Mouse (Mus musculus) hindbrain, embryonic 15.5 days (tissue): ENCODE measurements around the gene Prkaa1. TPM values are rescaled to one million over a fixed set of nuclear protein-coding genes. Genes with fewer than 3 reads are reported as not detected.
"Not testable (repeated sequence)": the region's sequence is repeated elsewhere in the genome, so short reads cannot be mapped to it uniquely, and the experiment has no call there.

Experiments
- ATAC-seq: fragments of 200-750 bp; cut with Nextera tagmentation; 2 replicates; pipeline ENCODE4 v1.8.0; 2017; ENCODE audit warnings: low read depth, moderate number of reproducible peaks, moderate TSS enrichment; ENCODE audit not compliant: low FRiP score
- H3K27ac ChIP-seq: fragments of 300-500 bp; sonication (generic); replicated peaks from 2 replicates; pipeline ENCODE4 v1.5.1; 2015; ENCODE audit warnings: mild to moderate bottlenecking, inconsistent platforms
- H3K27me3 ChIP-seq: fragments of 300-500 bp; sonication (generic); 2 replicates; pipeline ENCODE4 v1.6.1; 2015; ENCODE audit warnings: control low read depth, inconsistent platforms
- H3K36me3 ChIP-seq: fragments of 300-500 bp; sonication (generic); 2 replicates; pipeline ENCODE4 v1.6.1; 2015; ENCODE audit warnings: control low read depth, inconsistent platforms
- H3K4me1 ChIP-seq: fragments of 300-500 bp; sonication (generic); replicated peaks from 2 replicates; pipeline ENCODE4 v1.6.1; 2015; ENCODE audit warnings: control low read depth, inconsistent platforms
- H3K4me2 ChIP-seq: fragments of 300-500 bp; sonication (generic); 2 replicates; pipeline ENCODE4 v1.6.1; 2015; ENCODE audit warnings: moderate library complexity, mild to moderate bottlenecking, inconsistent platforms
- H3K4me3 ChIP-seq: fragments of 300-500 bp; sonication (generic); 2 replicates; pipeline ENCODE4 v1.5.1; 2015; ENCODE audit warnings: mild to moderate bottlenecking, inconsistent platforms
- H3K9ac ChIP-seq: fragments of 300-500 bp; sonication (generic); 2 replicates; pipeline ENCODE4 v1.6.1; 2015; ENCODE audit warnings: inconsistent platforms
- H3K9me3 ChIP-seq: fragments of 300-500 bp; sonication (generic); 2 replicates; pipeline ENCODE4 v1.6.1; 2016; ENCODE audit warnings: control low read depth, inconsistent platforms
- WGBS: fragments of 180-500 bp; shearing (Covaris S2); methylation state at CpG from one replicate; pipeline ENCODE4 v1.1.7; 2015; 5-methylcytosine and 5-hydroxymethylcytosine counted together
- polyA plus RNA-seq: library from polyadenylated mRNA; unstranded; fragments of >200 nt; fragmentation: Nextera tagmentation; extraction: Ambion mirVana; gene quantifications from 2 replicates; pipeline ENCODE4 v1.2.1, GENCODE M21; 2015

Gene Prkaa1
- polyA plus RNA-seq, 1 experiment from 2014 or later: 13.7 TPM

DNA sequence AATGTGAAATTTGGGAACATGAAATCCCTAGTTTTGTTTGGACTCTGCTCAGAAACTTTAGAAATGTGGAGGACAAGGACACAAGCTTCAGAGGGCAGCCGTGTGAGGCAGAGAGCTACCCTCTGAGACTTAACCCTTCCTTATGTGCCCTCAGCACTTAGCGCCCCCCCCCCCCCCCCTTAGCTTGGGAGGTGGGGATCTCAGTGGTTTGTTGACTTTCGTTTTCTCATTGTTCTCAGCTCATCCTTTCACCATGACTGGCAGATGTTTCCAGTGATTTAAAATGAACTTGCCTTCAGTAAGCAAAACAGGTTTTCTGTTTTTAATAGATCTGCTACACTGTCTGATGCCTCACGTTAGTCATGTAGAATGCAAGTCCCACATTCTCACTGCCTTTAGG, 43.5 kb downstream of the Prkaa1 start:
- Histone ChIP-seq H3K4me1 (peaks cover 26% of the 10 kb centered on the region), H3K9me3 (no peaks in the 10 kb centered on the region), H3K36me3 (peaks cover 8% of the 10 kb centered on the region), H3K4me3 (no peak overlapping the region), H3K27me3 (no peaks in the 10 kb centered on the region), H3K9ac (no peak overlapping the region), H3K27ac (no peak overlapping the region), H3K4me2 (peak overlapping the region; percentile 81; the same call in 1 of the 2 replicates)
- WGBS: 65% methylated on average over 4 of the region's 4 CpGs
- ATAC-seq: no peak

DNA sequence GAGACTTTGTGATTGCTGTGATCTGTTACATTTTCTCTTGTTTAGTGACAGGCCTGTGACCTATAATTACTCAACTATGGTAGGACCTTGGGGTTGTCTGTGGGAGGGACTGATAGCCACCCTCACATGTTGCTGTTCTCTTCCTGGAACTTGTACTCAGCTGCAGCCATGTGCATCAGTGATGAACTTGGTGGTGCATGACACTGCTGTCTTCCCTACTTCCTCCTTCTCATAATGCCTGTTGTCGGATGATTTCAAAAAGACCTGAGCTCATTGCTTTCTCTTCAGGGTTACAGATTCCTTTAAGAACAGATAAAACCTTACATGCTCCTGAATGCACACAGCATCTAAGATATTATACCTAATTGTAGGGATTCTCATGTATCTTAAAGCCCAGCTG, 44.4 kb downstream of the Prkaa1 start:
- H3K27ac ChIP-seq: no peak overlapping the region
- peaks cover 8% of the 10 kb centered on the region for H3K36me3 ChIP-seq
- no peaks in the 10 kb centered on the region for H3K27me3 ChIP-seq
- WGBS: 95% methylated on average over 1 of the region's 1 CpGs
- H3K4me2 ChIP-seq: no peak overlapping the region
- ATAC-seq: no peak
- H3K4me3 ChIP-seq: no peak overlapping the region
- H3K9ac ChIP-seq: no peak overlapping the region
- no peaks in the 10 kb centered on the region for H3K9me3 ChIP-seq
- H3K4me1 ChIP-seq: peaks cover 26% of the 10 kb centered on the region

DNA sequence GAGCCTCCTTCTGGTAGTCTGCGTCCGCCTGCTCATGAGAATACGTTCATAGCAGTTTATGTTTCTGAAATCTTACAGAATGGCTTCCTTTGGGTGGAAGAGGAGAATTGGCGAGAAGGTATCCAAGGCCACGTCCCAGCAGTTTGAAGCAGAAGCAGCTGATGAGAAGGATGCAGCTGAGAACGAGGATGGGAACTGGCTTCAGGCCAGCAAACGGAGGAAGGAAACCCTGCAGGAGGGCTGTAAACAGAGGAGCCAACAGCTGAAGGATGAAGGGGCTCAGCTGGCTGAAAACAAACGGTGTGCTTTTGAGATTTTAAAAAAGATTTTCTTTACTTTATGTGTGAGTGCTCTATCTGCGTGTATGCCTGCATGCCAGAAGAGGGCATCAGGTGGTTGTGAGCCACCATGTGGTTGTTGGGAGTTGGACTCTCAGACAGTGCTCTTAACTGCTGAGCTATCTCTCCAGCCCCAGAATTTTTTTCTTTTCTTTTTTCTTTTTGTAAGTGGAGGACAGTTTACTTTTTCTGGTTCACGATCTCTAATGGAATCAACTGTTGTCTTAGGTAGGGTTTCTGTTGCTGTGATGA, 45.9 kb downstream of the Prkaa1 start:
- H3K27me3 ChIP-seq: no peaks in the 10 kb centered on the region
- no peak overlapping the region for H3K9ac ChIP-seq

DNA sequence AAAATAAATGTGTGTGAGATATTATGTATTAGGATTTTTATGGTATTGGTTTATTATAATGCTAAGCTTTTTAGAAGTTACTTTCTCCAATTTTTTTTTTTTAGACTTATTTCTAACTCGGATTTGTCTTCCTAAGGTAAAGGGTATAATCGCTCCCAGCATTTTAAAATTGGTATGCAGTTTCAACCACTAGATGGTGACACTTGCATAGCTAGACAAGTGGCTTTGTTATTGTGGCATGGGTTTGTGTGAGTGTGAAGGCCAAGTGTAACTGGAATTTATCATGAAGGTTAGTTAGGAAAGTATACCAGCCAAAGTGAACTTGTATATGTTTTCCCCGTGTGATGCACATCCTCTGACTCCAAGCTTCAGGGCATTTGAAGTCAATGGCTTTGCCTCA, 50.2 kb downstream of the Prkaa1 start:
- Histone ChIP-seq H3K27me3 (no peaks in the 10 kb centered on the region), H3K4me1 (no peaks in the 10 kb centered on the region), H3K4me3 (no peak overlapping the region), H3K36me3 (peaks cover 8% of the 10 kb centered on the region), H3K4me2 (no peak overlapping the region), H3K9me3 (no peaks in the 10 kb centered on the region), H3K9ac (no peak overlapping the region), H3K27ac (no peak overlapping the region)
- 87% methylated on average over 3 of the region's 3 CpGs for WGBS
- no peak for ATAC-seq

More for the DNA sequence above, 45.9 kb downstream of the Prkaa1 start:
- H3K4me2 ChIP-seq: no peak overlapping the region
- 66% methylated on average over 10 of the region's 10 CpGs for WGBS
- ATAC-seq: no peak
- H3K9me3 ChIP-seq: no peaks in the 10 kb centered on the region
- peaks cover 20% of the 10 kb centered on the region for H3K4me1 ChIP-seq
- peaks cover 8% of the 10 kb centered on the region for H3K36me3 ChIP-seq
- no peak overlapping the region for H3K27ac ChIP-seq
- H3K4me3 ChIP-seq: no peak overlapping the region

DNA sequence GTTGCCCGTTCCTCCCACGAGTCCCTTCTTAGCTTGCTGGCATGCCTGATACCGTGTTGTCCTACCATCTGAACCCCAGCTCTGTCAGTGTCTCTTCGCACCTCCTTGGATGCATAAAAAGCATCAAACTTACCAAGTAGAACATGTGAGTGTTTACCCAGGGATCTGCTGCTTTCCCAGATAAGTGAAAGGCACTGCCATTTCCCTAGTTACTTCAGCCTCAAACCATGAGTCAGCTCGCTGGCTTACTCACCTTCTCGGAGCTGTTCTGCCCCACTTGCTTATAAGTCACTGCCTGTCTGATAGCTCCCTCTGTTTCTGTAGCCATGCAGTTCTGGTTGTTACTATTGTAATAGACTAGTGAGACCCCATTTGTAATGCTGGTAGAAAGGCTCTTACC, 50.8 kb downstream of the Prkaa1 start:
- Histone ChIP-seq H3K27ac (no peak overlapping the region), H3K9me3 (no peaks in the 10 kb centered on the region), H3K4me2 (no peak overlapping the region), H3K4me3 (no peak overlapping the region), H3K9ac (no peak overlapping the region), H3K4me1 (no peaks in the 10 kb centered on the region), H3K36me3 (peaks cover 8% of the 10 kb centered on the region), H3K27me3 (no peaks in the 10 kb centered on the region)
- no peak for ATAC-seq
- WGBS: 92% methylated on average over 6 of the region's 6 CpGs

DNA sequence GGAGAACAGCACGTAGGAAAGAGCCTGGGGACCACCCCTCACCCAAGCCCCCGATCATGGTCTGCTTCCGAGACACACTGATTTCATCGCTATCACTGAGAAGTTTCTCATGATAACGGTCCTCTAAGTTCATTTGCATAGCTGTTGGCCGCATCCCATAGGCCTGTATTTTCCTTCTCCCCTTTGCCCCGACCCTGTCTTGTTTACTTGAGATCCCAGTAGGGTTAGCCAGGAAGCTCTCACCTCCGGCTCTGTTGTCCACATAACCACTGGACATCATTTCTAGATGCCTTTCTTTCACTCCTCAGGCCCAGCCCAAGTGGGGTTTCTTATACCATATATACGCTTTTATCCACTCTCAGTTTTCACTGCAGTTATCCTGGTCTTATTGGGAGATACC, 51.3 kb downstream of the Prkaa1 start:
- Histone ChIP-seq H3K9ac (no peak overlapping the region), H3K36me3 (peaks cover 8% of the 10 kb centered on the region), H3K9me3 (no peaks in the 10 kb centered on the region), H3K4me2 (no peak overlapping the region), H3K27ac (no peak overlapping the region), H3K4me3 (no peak overlapping the region), H3K27me3 (no peaks in the 10 kb centered on the region), H3K4me1 (no peaks in the 10 kb centered on the region)
- WGBS: 89% methylated on average over 9 of the region's 9 CpGs
- no peak for ATAC-seq

DNA sequence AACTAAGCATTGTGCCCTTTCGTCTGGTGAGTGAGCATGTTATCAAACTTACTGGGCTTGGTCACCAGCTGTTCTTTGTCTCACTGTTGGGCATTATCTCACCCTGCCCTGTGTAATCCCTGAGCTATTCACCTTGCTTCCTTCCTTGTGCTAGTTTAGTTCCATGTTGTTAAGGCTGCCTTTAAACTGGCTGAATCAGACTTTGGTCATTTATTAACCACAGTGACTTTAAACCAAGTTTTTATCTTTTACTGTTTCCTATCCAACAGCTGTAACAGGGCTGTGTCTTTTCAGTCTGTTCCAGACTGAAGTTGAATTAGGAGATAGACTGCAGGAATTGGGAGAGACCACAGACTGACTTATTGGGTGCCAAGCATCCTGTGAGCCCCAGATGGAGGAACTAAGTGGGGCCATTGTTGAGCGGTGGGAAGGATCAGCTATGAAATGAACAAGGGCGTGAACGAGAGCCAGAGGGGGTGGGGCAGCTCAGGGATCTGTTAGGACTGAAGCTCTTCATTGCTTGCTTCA, 52.4 kb downstream of the Prkaa1 start:
- no peak for ATAC-seq
- Histone ChIP-seq H3K9me3 (no peaks in the 10 kb centered on the region), H3K4me2 (no peak overlapping the region), H3K27ac (no peak overlapping the region), H3K36me3 (peaks cover under 1% of the 10 kb centered on the region), H3K9ac (no peak overlapping the region), H3K4me3 (no peak overlapping the region), H3K4me1 (no peaks in the 10 kb centered on the region), H3K27me3 (no peaks in the 10 kb centered on the region)
- whole genome bisulfite sequencing: 61% methylated on average over 4 of the region's 4 CpGs

DNA sequence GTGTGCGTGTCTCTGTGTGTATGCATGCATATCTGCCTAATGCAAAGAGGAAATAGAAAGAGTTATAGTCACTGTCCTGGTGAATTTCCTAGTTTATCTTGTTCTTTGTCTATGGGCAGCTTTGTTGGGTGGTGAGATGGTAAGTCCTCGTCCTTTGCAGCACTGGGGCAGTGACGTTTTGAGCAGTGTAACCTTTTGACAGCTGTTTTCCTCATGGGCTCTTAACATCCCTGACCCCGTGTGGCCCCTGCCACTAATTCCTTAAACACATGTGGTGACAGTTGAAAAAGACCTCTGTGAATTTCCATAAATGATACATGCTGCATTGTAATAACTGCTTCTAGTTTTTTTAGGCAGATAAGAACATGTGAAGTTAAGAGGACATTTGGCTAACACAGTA, 53.0 kb downstream of the Prkaa1 start:
- H3K27me3 ChIP-seq: no peaks in the 10 kb centered on the region
- no peak for ATAC-seq
- no peak overlapping the region for H3K27ac ChIP-seq
- WGBS: 79% methylated on average over 4 of the region's 4 CpGs
- no peaks in the 10 kb centered on the region for H3K9me3 ChIP-seq
- no peak overlapping the region for H3K4me2 ChIP-seq
- H3K4me3 ChIP-seq: no peak overlapping the region
- H3K9ac ChIP-seq: no peak overlapping the region
- no peaks in the 10 kb centered on the region for H3K36me3 ChIP-seq
- H3K4me1 ChIP-seq: no peaks in the 10 kb centered on the region

DNA sequence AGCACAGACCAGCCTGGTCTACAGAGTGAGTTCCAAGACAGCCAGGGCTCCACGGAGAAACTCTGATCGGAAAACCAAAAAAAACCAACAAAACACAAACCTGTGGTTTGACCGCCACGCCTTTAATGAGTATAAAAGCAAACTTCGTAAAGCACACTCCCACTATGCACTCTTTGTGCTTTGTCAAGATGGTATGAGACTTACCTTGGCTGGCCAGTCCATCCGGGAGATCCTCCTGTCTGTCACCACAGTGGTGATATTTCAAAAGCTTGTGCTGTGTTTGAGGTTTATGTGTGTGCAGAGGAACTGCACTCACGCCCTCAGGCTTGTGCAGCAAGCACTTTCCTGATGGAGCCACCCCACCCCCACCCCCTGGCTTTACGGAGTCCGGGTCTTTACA, 61.6 kb downstream of the Prkaa1 start:
- no peak overlapping the region for H3K9ac ChIP-seq
- H3K27me3 ChIP-seq: no peaks in the 10 kb centered on the region
- H3K9me3 ChIP-seq: no peaks in the 10 kb centered on the region
- WGBS: 92% methylated on average over 9 of the region's 9 CpGs
- no peaks in the 10 kb centered on the region for H3K4me1 ChIP-seq
- no peak overlapping the region for H3K4me3 ChIP-seq
- H3K36me3 ChIP-seq: no peaks in the 10 kb centered on the region
- no peak overlapping the region for H3K4me2 ChIP-seq
- ATAC-seq: no peak
- no peak overlapping the region for H3K27ac ChIP-seq

DNA sequence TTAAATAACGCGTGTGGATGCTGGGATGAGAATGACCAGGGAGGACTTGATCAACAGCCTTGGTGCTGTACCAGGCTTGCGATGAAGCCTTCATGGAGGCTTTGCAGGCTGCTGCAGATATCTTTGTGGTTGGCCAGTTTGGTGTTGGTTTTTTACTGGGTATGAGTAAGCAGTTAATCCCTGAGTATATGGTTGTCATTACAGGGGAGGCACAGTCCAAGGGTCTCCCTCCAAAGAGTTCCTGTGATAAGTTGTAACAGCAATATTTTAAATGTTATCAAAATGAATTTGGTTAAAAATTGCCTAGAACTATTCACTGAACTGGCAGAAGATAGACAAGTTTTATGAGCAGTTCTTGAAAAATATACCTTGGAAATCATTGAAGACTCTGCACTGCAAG, 65.5 kb downstream of the Prkaa1 start:
- no peak overlapping the region for H3K9ac ChIP-seq
- H3K27ac ChIP-seq: no peak overlapping the region
- no peak for ATAC-seq
- 91% methylated on average over 3 of the region's 3 CpGs for WGBS
- no peaks in the 10 kb centered on the region for H3K9me3 ChIP-seq
- H3K27me3 ChIP-seq: no peaks in the 10 kb centered on the region
- H3K36me3 ChIP-seq: peaks cover 7% of the 10 kb centered on the region; the same call in 1 of the 2 replicates
- H3K4me2 ChIP-seq: no peak overlapping the region
- H3K4me1 ChIP-seq: no peaks in the 10 kb centered on the region
- H3K4me3 ChIP-seq: no peak overlapping the region

DNA sequence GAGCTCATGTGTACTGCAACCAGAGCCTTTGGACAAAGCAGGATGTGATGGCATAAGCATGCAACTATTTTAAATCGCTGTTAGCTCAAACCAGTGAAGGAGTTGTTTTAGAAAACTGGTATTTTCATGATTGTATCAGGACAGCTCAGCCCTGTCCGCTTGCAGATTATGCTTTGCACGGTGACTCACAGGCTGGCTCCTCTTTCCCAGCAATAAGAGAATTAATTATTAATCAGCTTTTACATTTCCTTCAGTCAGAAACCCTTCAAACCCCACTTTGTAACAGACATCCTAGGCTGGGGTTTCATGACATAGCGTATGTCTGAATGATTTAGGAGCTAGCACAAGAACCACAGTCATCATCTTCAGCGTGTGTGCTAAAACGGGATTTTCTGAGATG, 76.8 kb downstream of the Prkaa1 start:
- Histone ChIP-seq H3K9ac (no peak overlapping the region), H3K4me3 (no peak overlapping the region), H3K36me3 (no peaks in the 10 kb centered on the region), H3K27ac (no peak overlapping the region), H3K27me3 (no peaks in the 10 kb centered on the region), H3K9me3 (no peaks in the 10 kb centered on the region), H3K4me2 (no peak overlapping the region), H3K4me1 (no peaks in the 10 kb centered on the region)
- WGBS: 82% methylated on average over 6 of the region's 6 CpGs
- no peak for ATAC-seq

DNA sequence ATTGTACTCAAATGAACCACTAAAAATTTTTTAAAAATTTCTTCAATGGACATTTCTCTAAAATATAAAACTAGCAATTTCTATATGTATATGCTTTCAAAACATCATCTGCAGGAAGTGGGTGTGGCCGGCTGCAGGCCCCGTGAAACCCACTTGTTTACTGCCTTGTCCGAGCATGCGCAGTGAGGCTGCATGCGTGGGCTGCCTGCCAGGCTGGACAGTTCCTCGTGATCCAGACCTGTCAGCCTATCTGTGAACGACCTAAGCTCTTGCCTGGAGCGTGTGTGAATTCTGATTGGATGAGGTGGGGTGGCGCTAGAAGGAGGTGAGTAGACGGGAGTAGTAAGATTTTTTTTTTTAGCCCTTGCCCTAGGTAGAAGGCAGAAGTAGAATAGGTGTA, 87.1 kb downstream of the Prkaa1 start:
- H3K27ac ChIP-seq, H3K9ac ChIP-seq, ATAC-seq, H3K9me3 ChIP-seq, H3K36me3 ChIP-seq, H3K4me3 ChIP-seq, H3K4me1 ChIP-seq, H3K4me2 ChIP-seq, H3K27me3 ChIP-seq: not testable (repeated sequence)
- WGBS: 90% methylated on average over 10 of the region's 10 CpGs
